Mouse (Mus musculus) cortical plate, adult 2 months (tissue): ENCODE measurements at regions not wholly inside any gene's neighbourhood (a gene's known extent, or its start where the extent isn't known, plus 50 kb on each side); places are given as distances from the start of the nearest gene placed in this dataset.

Source experiments
- H3K27ac ChIP-seq: fragments of 200-500 bp; 2 replicates; pipeline ENCODE4 v1.5.1; 2012; ENCODE audit warnings: low read length, control low read depth, inconsistent platforms; ENCODE audit not compliant: insufficient read depth
- H3K4me1 ChIP-seq: fragments of 200-500 bp; 2 replicates; pipeline ENCODE4 v1.6.1; 2011; ENCODE audit warnings: low read length; ENCODE audit not compliant: control insufficient read depth, insufficient read depth
- H3K4me3 ChIP-seq: fragments of 200-500 bp; 2 replicates; pipeline ENCODE4 v1.5.1; 2011; ENCODE audit warnings: mild to moderate bottlenecking, low read length, control low read depth; ENCODE audit not compliant: insufficient read depth
- CTCF ChIP-seq: fragments of 200-500 bp; IDR thresholded peaks from 2 replicates; pipeline ENCODE4 v1.5.1; 2011; ENCODE audit warnings: mild to moderate bottlenecking, control low read depth, low read length; ENCODE audit not compliant: insufficient read depth; ENCODE audit errors: extremely low read depth
- POLR2A ChIP-seq: fragments of 200-500 bp; IDR thresholded peaks from 2 replicates; pipeline ENCODE4 v1.6.1; 2011; ENCODE audit warnings: mild to moderate bottlenecking, low read length, control low read depth; ENCODE audit not compliant: insufficient read depth; ENCODE audit errors: extremely low read depth

DNA sequence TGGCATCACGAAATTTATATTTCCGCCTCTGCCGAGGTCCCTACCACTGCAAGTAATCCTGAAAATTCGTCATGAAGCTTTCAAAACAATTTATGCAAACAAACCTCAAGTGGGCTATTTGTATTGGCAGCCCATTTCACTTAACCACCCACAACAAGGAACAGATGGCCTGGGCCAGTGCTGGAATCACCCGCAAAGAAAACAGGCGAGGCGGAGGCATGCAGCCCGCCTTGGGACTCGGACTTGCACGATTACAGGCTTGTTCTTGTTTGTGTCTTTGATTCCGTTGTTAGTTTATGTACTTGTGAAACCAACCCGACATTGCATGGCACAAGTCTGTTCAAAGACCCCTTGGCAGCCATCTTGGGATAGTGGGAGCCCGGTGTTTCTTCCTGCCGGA, 55.8 kb upstream of the Irx6 start:
- no peak for TF ChIP-seq CTCF
- no peak for TF ChIP-seq POLR2A
- no peak overlapping the region for H3K27ac ChIP-seq
- H3K4me1 ChIP-seq = no peaks in the 10 kb centered on the region
- H3K4me3 ChIP-seq = no peak overlapping the region
